Comparison of ENCODE assay signal across 13 mouse cellular contexts in the genomic region with DNA sequence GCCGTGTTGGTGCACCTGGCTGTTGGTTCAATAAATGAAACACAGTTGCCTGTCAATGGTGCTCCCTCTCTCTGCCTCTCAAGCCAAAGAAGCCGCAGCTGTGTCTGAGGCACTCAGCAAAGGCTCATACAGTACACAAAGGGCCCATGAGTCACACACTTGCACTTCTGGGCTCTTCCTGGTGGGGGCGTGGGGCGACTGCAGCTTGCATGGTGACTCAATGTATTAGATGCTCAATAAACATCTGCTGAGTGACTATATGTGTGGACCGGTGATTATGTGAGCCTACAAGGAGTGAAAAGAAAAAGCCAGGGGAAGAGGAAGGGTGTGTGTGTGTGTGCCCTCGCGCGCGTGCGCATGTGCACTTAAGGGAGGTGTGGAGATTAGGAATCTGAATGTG. TPM values are rescaled to one million over a fixed set of nuclear protein-coding genes. Genes with fewer than 3 reads are reported as not detected.
DNase-seq lines count a peak whose midpoint lies in the region; ATAC-seq and TF ChIP-seq lines count a peak whose summit lies in the region.
"Had no signal": no experiment of that assay in that cellular context is flagged by ENCODE, and none has a peak within 500 bp of the region (broad histone marks: within the 10 kb centered on the region; RNA-seq: fewer than 3 reads in every experiment).

No protein-coding gene starts in this region.

- peaks cover 10% of the 10 kb centered on the region; the same call in 1 of the 2 replicates for H3K4me1 ChIP-seq in cerebellum, adult 2 months (ENCODE audit: control insufficient read depth, insufficient read depth, low read length)
- H3K4me1 ChIP-seq in liver, embryonic 13.5 days (replicated peaks), result peaks cover 32% of the 10 kb centered on the region
- peaks cover 21% of the 10 kb centered on the region for H3K4me1 ChIP-seq in liver, embryonic 11.5 days (replicated peaks; ENCODE audit: control insufficient read depth, insufficient read depth, low read length)
- H3K4me1 ChIP-seq in liver, embryonic 14.5 days (replicated peaks; ENCODE audit: control insufficient read depth in 2 of 2, insufficient read depth in 2 of 2, low read length in 1 of 2), result peaks cover 18 to 20% of the 10 kb centered on the region in 2 experiments

- peak overlapping the region; percentile 84; the same call in 1 of the 2 replicates for H3K9ac ChIP-seq in liver, embryonic 13.5 days
- H3K9ac ChIP-seq in liver, embryonic 11.5 days (ENCODE audit: low read depth, low read length), result no peak overlapping the region
- no peak overlapping the region for H3K9ac ChIP-seq in liver, embryonic 14.5 days (replicated peaks)
- H3K9ac ChIP-seq: embryonic facial prominence, embryonic 15.5 days; lung, embryonic 15.5 days had no signal

- TF ChIP-seq CTCF in cerebellum, adult 2 months (IDR thresholded peaks at IDR 0.05; ENCODE audit: borderline replicate concordance, insufficient read depth, low read depth, low read length), result peak; percentile 7; the same call in 1 of the 2 replicates
- peak; percentile 38; the same call in 1 of the 2 replicates for TF ChIP-seq CTCF in liver, embryonic 14.5 days (IDR thresholded peaks at IDR 0.05; ENCODE audit: low read depth)

- H3K4me3 ChIP-seq in cerebellum, adult 2 months (replicated peaks; ENCODE audit: insufficient read depth, low read depth, low read length), result no peak overlapping the region
- no peak overlapping the region for H3K4me3 ChIP-seq in liver, embryonic 13.5 days (replicated peaks)
- H3K4me3 ChIP-seq in liver, embryonic 11.5 days (ENCODE audit: low read depth, low read length), result no peak overlapping the region
- no peak overlapping the region for H3K4me3 ChIP-seq in liver, embryonic 14.5 days (ENCODE audit: insufficient read depth in 1 of 2, low read depth in 2 of 2, low read length in 2 of 2)
- H3K4me3 ChIP-seq: embryonic facial prominence, embryonic 15.5 days had no signal

- TF ChIP-seq POLR2A in cerebellum, adult 2 months (IDR thresholded peaks at IDR 0.05; ENCODE audit: borderline replicate concordance, insufficient read depth, low read length), result no peak

- H3K36me3 ChIP-seq in liver, embryonic 13.5 days, result no peaks in the 10 kb centered on the region
- no peaks in the 10 kb centered on the region for H3K36me3 ChIP-seq in liver, embryonic 11.5 days (ENCODE audit: control insufficient read depth, insufficient read depth, low read length)
- H3K36me3 ChIP-seq in liver, embryonic 14.5 days (replicated peaks; ENCODE audit: control insufficient read depth, insufficient read depth, low read depth), result no peaks in the 10 kb centered on the region
- H3K36me3 ChIP-seq: lung, embryonic 15.5 days had no signal

- DNase-seq in cerebellum, adult 2 months, result no peak
- no peak for DNase-seq in cerebellum, adult 8-10 months
- no peak for DNase-seq in liver, embryonic 13.5 days
- DNase-seq in liver, embryonic 11.5 days (ENCODE audit: low spot score), result no peak
- peak; percentile 59 for DNase-seq in CD4-positive helper T cell, adult 2 months (ENCODE audit: low read depth, low spot score)
- no peak for DNase-seq in liver, embryonic 14.5 days (ENCODE audit: low read depth in 3 of 3, low spot score in 3 of 3)
- DNase-seq in heart, postnatal 36 days, result no peak

- 85% methylated on average over 10 of the region's 10 CpGs for WGBS in cerebellum, adult 2 months
- 85% methylated on average over 10 of the region's 10 CpGs for WGBS in liver, embryonic 13.5 days (ENCODE audit: insufficient replicate concordance)
- WGBS in liver, embryonic 11.5 days, result 89% methylated on average over 10 of the region's 10 CpGs
- 84% methylated on average over 10 of the region's 10 CpGs for WGBS in liver, embryonic 14.5 days (ENCODE audit: insufficient replicate concordance)

- ATAC-seq in liver, embryonic 13.5 days (ENCODE audit: low read depth), result no peak
- no peak for ATAC-seq in liver, embryonic 11.5 days (replicated peaks; ENCODE audit: low FRiP score)
- no peak for ATAC-seq in liver, embryonic 14.5 days (ENCODE audit: insufficient read depth)
- ATAC-seq in megakaryocyte progenitor cell, adult 5-6 weeks (replicated peaks; ENCODE audit: poor library complexity), result no peak
- ATAC-seq: hindbrain, embryonic 16.5 days had no signal

- no peak overlapping the region for H3K4me2 ChIP-seq in liver, embryonic 13.5 days
- no peak overlapping the region for H3K4me2 ChIP-seq in liver, embryonic 11.5 days
- no peak overlapping the region for H3K4me2 ChIP-seq in liver, embryonic 14.5 days (ENCODE audit: low read depth)
- H3K4me2 ChIP-seq: embryonic facial prominence, embryonic 15.5 days; lung, embryonic 15.5 days had no signal

- TF ChIP-seq EP300 in liver, embryonic 14.5 days (IDR thresholded peaks at IDR 0.05; ENCODE audit: low read depth), result no peak

- no peak overlapping the region for H3K27ac ChIP-seq in cerebellum, adult 2 months (ENCODE audit: insufficient read depth, low read length)
- H3K27ac ChIP-seq in liver, embryonic 13.5 days, result no peak overlapping the region
- no peak overlapping the region for H3K27ac ChIP-seq in liver, embryonic 11.5 days (ENCODE audit: low read depth, low read length)
- no peak overlapping the region for H3K27ac ChIP-seq in liver, embryonic 14.5 days
- H3K27ac ChIP-seq: embryonic facial prominence, embryonic 15.5 days; lung, embryonic 15.5 days had no signal

- no peaks in the 10 kb centered on the region for H3K27me3 ChIP-seq in cerebellum, adult 2 months (ENCODE audit: control insufficient read depth, insufficient read depth, low read length)
- no peaks in the 10 kb centered on the region for H3K27me3 ChIP-seq in liver, embryonic 13.5 days
- H3K27me3 ChIP-seq in liver, embryonic 11.5 days (replicated peaks; ENCODE audit: control insufficient read depth, insufficient read depth, low read length), result no peaks in the 10 kb centered on the region
- H3K27me3 ChIP-seq in liver, embryonic 14.5 days (ENCODE audit: control insufficient read depth, insufficient read depth, low read length), result no peaks in the 10 kb centered on the region
- H3K27me3 ChIP-seq: embryonic facial prominence, embryonic 15.5 days; lung, embryonic 15.5 days had no signal

- intact Hi-C loops in heart, postnatal 36 days (cut with DNase I), result loop anchor here (5.0 kb wide), 2 partner anchors 256 to 356 kb away; partner anchors contain the start of gene Kctd17

- H3K9me3 ChIP-seq in liver, embryonic 13.5 days (replicated peaks), result no peaks in the 10 kb centered on the region
- H3K9me3 ChIP-seq in liver, embryonic 11.5 days (ENCODE audit: control insufficient read depth, low read length), result no peaks in the 10 kb centered on the region
- no peaks in the 10 kb centered on the region for H3K9me3 ChIP-seq in liver, embryonic 14.5 days (ENCODE audit: control insufficient read depth, low read length)
- H3K9me3 ChIP-seq: embryonic facial prominence, embryonic 15.5 days; G1E; lung, embryonic 15.5 days had no signal

RNA-seq across cellular contexts. Expression of gene Ift27, which starts 2.3 kb away (rescaled TPM):
- 52.0 and 56.5 TPM in 2 replicates for polyA plus RNA-seq in cerebellum, adult 2 months (2012; rRNA removed)
- 45.7 and 45.9 TPM in 2 replicates for polyA plus RNA-seq in liver, embryonic 13.5 days (2015; fragmentation: Nextera tagmentation; extraction: Ambion mirVana)
- 57.8 and 60.5 TPM in 2 replicates for polyA plus RNA-seq in liver, embryonic 11.5 days (2014; fragmentation: Nextera tagmentation; extraction: Ambion mirVana)
- polyA plus RNA-seq in liver, embryonic 14.5 days (2012; rRNA removed), result 11.0 and 13.5 TPM in 2 replicates
- 37.8 and 40.8 TPM in 2 replicates for polyA plus RNA-seq in liver, embryonic 14.5 days (2014; fragmentation: Nextera tagmentation; extraction: Ambion mirVana)
- total RNA-seq in heart, postnatal 36 days (2021), result 10 to 100 TPM; 11.4 to 13.4 TPM
- 45.1 and 48.6 TPM in 2 replicates for total RNA-seq in megakaryocyte progenitor cell, adult 5-6 weeks (2015)
- 9.7 and 16.5 TPM in 2 replicates for total RNA-seq in megakaryocyte progenitor cell, adult 5-6 weeks (2017)

RNA-seq across cellular contexts. Expression of gene Pvalb, which starts 34.5 kb away (rescaled TPM):
- polyA plus RNA-seq in cerebellum, adult 2 months (2012; rRNA removed), result 1,013 and 1,016 TPM in 2 replicates
- not detected in 2 replicates for polyA plus RNA-seq in liver, embryonic 13.5 days (2015; fragmentation: Nextera tagmentation; extraction: Ambion mirVana)
- not detected in 2 replicates for polyA plus RNA-seq in liver, embryonic 11.5 days (2014; fragmentation: Nextera tagmentation; extraction: Ambion mirVana)
- not detected in 2 replicates for polyA plus RNA-seq in liver, embryonic 14.5 days (2012; rRNA removed)
- not detected in 2 replicates for polyA plus RNA-seq in liver, embryonic 14.5 days (2014; fragmentation: Nextera tagmentation; extraction: Ambion mirVana)
- total RNA-seq in heart, postnatal 36 days (2021), result under 1 TPM; 0.42 to 0.57 TPM
- total RNA-seq in megakaryocyte progenitor cell, adult 5-6 weeks (2015), result not detected in 2 replicates
- not detected in 2 replicates for total RNA-seq in megakaryocyte progenitor cell, adult 5-6 weeks (2017)
- total RNA-seq: G1E; granulocyte monocyte progenitor cell, adult 5-6 weeks had no signal
- polyA plus RNA-seq: embryonic facial prominence, embryonic 15.5 days; G1E had no signal

RNA-seq across cellular contexts. Expression of gene Cacng2, which starts 51.8 kb away (rescaled TPM):
- polyA plus RNA-seq in cerebellum, adult 2 months (2012; rRNA removed), result 45.8 and 48.5 TPM in 2 replicates
- not detected in 2 replicates for polyA plus RNA-seq in liver, embryonic 13.5 days (2015; fragmentation: Nextera tagmentation; extraction: Ambion mirVana)
- polyA plus RNA-seq in liver, embryonic 11.5 days (2014; fragmentation: Nextera tagmentation; extraction: Ambion mirVana), result 0.05 TPM in 1 of 2 replicates, not detected in the other
- 0.01 TPM in 1 of 2 replicates, not detected in the other for polyA plus RNA-seq in liver, embryonic 14.5 days (2012; rRNA removed)
- not detected in 2 replicates for polyA plus RNA-seq in liver, embryonic 14.5 days (2014; fragmentation: Nextera tagmentation; extraction: Ambion mirVana)
- not detected for total RNA-seq in heart, postnatal 36 days (2021)
- not detected in 2 replicates for total RNA-seq in megakaryocyte progenitor cell, adult 5-6 weeks (2015)
- not detected in 2 replicates for total RNA-seq in megakaryocyte progenitor cell, adult 5-6 weeks (2017)
- total RNA-seq: granulocyte monocyte progenitor cell, adult 5-6 weeks had no signal
- polyA plus RNA-seq: G1E; lung, embryonic 15.5 days had no signal

Comparison
In these comparisons a context has a peak if more than half of its experiments do, and no peak if none do; other contexts are left out.
1. RNA of gene Pvalb, which starts 34.5 kb away (polyA plus RNA-seq): 1,013 to 1,016 TPM in cerebellum, adult 2 months; not detected in liver, embryonic 13.5 days, not detected in liver, embryonic 11.5 days and not detected in liver, embryonic 14.5 days; every median in the first group is over 100 times any median in the second.
2. RNA of gene Cacng2, which starts 51.8 kb away (polyA plus RNA-seq): 45.8 to 48.5 TPM in cerebellum, adult 2 months; 0.05 TPM in liver, embryonic 11.5 days, not detected in liver, embryonic 13.5 days and 0.01 TPM in liver, embryonic 14.5 days; every median in the first group is over 10 times any median in the second.